In the genomic region with DNA sequence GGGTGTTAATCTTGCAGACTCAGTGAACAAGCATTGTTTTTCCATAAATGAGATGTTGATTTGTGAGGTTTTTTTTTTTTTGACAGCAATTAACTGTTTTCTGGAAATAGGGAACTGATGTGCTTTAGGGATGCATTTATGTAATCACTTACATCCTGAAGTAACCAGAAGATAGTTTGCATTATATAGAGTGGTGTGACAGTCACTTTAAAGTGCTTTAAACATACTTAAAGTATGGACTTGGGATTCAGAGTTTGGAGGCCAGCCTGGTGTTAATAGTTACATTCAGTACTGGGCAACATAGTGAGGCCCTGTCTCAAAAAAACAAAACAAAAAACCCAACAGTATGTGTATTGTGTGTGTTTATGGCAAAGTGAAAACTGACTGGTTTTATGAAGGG, we compare ENCODE assay signal across 9 mouse cellular contexts. TPM values are rescaled to one million over a fixed set of nuclear protein-coding genes. Genes with fewer than 3 reads are reported as not detected.
A peak's percentile ranks its signal among the peaks of the same experiment; 100 is the strongest.
DNase-seq lines count a peak whose midpoint lies in the region; ATAC-seq and TF ChIP-seq lines count a peak whose summit lies in the region.
"Had no signal": no experiment of that assay in that cellular context is flagged by ENCODE, and none has a peak within 500 bp of the region (broad histone marks: within the 10 kb centered on the region; RNA-seq: fewer than 3 reads in every experiment).

No protein-coding gene starts in this region.

- no peaks in the 10 kb centered on the region for H3K9me3 ChIP-seq in limb, embryonic 10.5 days (replicated peaks)
- H3K9me3 ChIP-seq in neural tube, embryonic 13.5 days = peaks cover 4% of the 10 kb centered on the region; the same call in 1 of the 2 replicates

- H3K79me2 ChIP-seq in liver, adult 2 months (ENCODE audit: control insufficient read depth, insufficient read depth, low read length) = peaks cover 8% of the 10 kb centered on the region

- peaks cover 32% of the 10 kb centered on the region for H3K36me3 ChIP-seq in liver, adult 2 months (ENCODE audit: control insufficient read depth, insufficient read depth, low read length)
- H3K36me3 ChIP-seq in limb, embryonic 10.5 days = peaks cover 47% of the 10 kb centered on the region
- peaks cover 36% of the 10 kb centered on the region for H3K36me3 ChIP-seq in neural tube, embryonic 13.5 days

- H3K27me3 ChIP-seq in liver, adult 2 months (ENCODE audit: control insufficient read depth, insufficient read depth, low read length) = no peaks in the 10 kb centered on the region
- H3K27me3 ChIP-seq in limb, embryonic 10.5 days (ENCODE audit: low read depth, poor library complexity, severe bottlenecking) = no peaks in the 10 kb centered on the region
- no peaks in the 10 kb centered on the region for H3K27me3 ChIP-seq in neural tube, embryonic 13.5 days

- no peak for TF ChIP-seq CTCF in liver, adult 2 months (IDR thresholded peaks at IDR 0.05; ENCODE audit: low read depth, low read length)
- TF ChIP-seq CTCF in embryonic fibroblast, embryonic 13.5 days (IDR thresholded peaks at IDR 0.05; ENCODE audit: borderline replicate concordance, insufficient read depth, low read length) = no peak

- no peak for ATAC-seq in neural tube, embryonic 13.5 days (ENCODE audit: low read depth)

- no peak overlapping the region for H3K27ac ChIP-seq in liver, adult 2 months (replicated peaks; ENCODE audit: insufficient read depth, low read depth, low read length)
- H3K27ac ChIP-seq in embryonic fibroblast, embryonic 13.5 days (ENCODE audit: insufficient read depth, low read length) = no peak overlapping the region
- H3K27ac ChIP-seq in limb, embryonic 10.5 days = no peak overlapping the region
- H3K27ac ChIP-seq in neural tube, embryonic 13.5 days (replicated peaks) = no peak overlapping the region

- TF ChIP-seq POLR2A in liver, adult 2 months (IDR thresholded peaks at IDR 0.05; ENCODE audit: extremely low read depth, insufficient read depth, low read length) = no peak
- no peak for TF ChIP-seq POLR2A in embryonic fibroblast, embryonic 13.5 days (IDR thresholded peaks at IDR 0.05; ENCODE audit: low read depth, low read length)

- DNase-seq in liver, adult 2 months (ENCODE audit: extremely low read depth, low read depth, low spot score) = no peak
- DNase-seq in liver = no peak
- DNase-seq in limb, embryonic 10.5 days (ENCODE audit: low spot score) = no peak
- no peak for DNase-seq in thymus, postnatal 10 days (ENCODE audit: low spot score in 2 of 2)
- DNase-seq in urinary bladder, adult 18-20 months (ENCODE audit: low spot score in 2 of 2) = no peak
- DNase-seq in spleen, postnatal 36 days (ENCODE audit: low spot score in 2 of 2) = no peak
- DNase-seq: thymus, postnatal 25 days had no signal

- H3K4me3 ChIP-seq in liver, adult 2 months (ENCODE audit: insufficient read depth, low read depth, low read length) = peak overlapping the region; percentile 80; the same call in 1 of the 2 replicates
- H3K4me3 ChIP-seq in embryonic fibroblast, embryonic 13.5 days (ENCODE audit: insufficient read depth, low read length) = peak overlapping the region; percentile 98
- H3K4me3 ChIP-seq in limb, embryonic 10.5 days = peak overlapping the region; percentile 95
- peak overlapping the region; percentile 74 for H3K4me3 ChIP-seq in neural tube, embryonic 13.5 days

- H3K4me2 ChIP-seq in neural tube, embryonic 13.5 days = peak overlapping the region; percentile 73

- H3K9ac ChIP-seq in liver, adult 2 months (ENCODE audit: low read depth, low read length) = no peak overlapping the region
- H3K9ac ChIP-seq in neural tube, embryonic 13.5 days = peak overlapping the region; percentile 88

- peaks cover 9% of the 10 kb centered on the region; the same call in 1 of the 2 replicates for H3K4me1 ChIP-seq in liver, adult 2 months (ENCODE audit: control insufficient read depth, insufficient read depth, low read length)
- peaks cover 5% of the 10 kb centered on the region for H3K4me1 ChIP-seq in embryonic fibroblast, embryonic 13.5 days (ENCODE audit: control insufficient read depth, insufficient read depth, low read length)
- peaks cover 13% of the 10 kb centered on the region for H3K4me1 ChIP-seq in limb, embryonic 10.5 days
- H3K4me1 ChIP-seq in neural tube, embryonic 13.5 days (replicated peaks) = peaks cover 20% of the 10 kb centered on the region

RNA-seq across cellular contexts. Expression of gene Pcbp2, which starts 1.4 kb away (rescaled TPM):
- total RNA-seq in liver, adult 2 months (2014; rRNA removed) = 112 and 189 TPM in 2 replicates
- 261 and 273 TPM in 2 replicates for polyA plus RNA-seq in liver, adult 2 months (2012; rRNA removed)
- 653 and 702 TPM in 2 replicates for polyA plus RNA-seq in embryonic fibroblast, embryonic 13.5 days (2011; ENCODE audit: insufficient read length, low read depth, missing spikeins)
- 230 and 235 TPM in 2 replicates for polyA plus RNA-seq in limb, embryonic 10.5 days (2016; fragmentation: Nextera tagmentation; extraction: Ambion mirVana)
- 137 and 142 TPM in 2 replicates for polyA plus RNA-seq in neural tube, embryonic 13.5 days (2015; fragmentation: Nextera tagmentation; extraction: Ambion mirVana)

RNA-seq across cellular contexts. Expression of gene Prr13, which starts 12.9 kb away (rescaled TPM):
- total RNA-seq in liver, adult 2 months (2014; rRNA removed) = 7.3 and 11.1 TPM in 2 replicates
- 93.4 and 98.3 TPM in 2 replicates for polyA plus RNA-seq in liver, adult 2 months (2012; rRNA removed)
- polyA plus RNA-seq in embryonic fibroblast, embryonic 13.5 days (2011; ENCODE audit: insufficient read length, low read depth, missing spikeins) = 127 and 155 TPM in 2 replicates
- polyA plus RNA-seq in limb, embryonic 10.5 days (2016; fragmentation: Nextera tagmentation; extraction: Ambion mirVana) = 57.6 and 60.5 TPM in 2 replicates
- 88.7 and 100.0 TPM in 2 replicates for polyA plus RNA-seq in neural tube, embryonic 13.5 days (2015; fragmentation: Nextera tagmentation; extraction: Ambion mirVana)

RNA-seq across cellular contexts. Expression of gene Amhr2, which starts 26.6 kb away (rescaled TPM):
- total RNA-seq in liver, adult 2 months (2014; rRNA removed) = 0.07 and 0.09 TPM in 2 replicates
- 0.40 and 0.49 TPM in 2 replicates for polyA plus RNA-seq in liver, adult 2 months (2012; rRNA removed)
- not detected in 2 replicates for polyA plus RNA-seq in embryonic fibroblast, embryonic 13.5 days (2011; ENCODE audit: insufficient read length, low read depth, missing spikeins)
- polyA plus RNA-seq in limb, embryonic 10.5 days (2016; fragmentation: Nextera tagmentation; extraction: Ambion mirVana) = 0.15 TPM in 1 of 2 replicates, not detected in the other
- 0.13 and 0.76 TPM in 2 replicates for polyA plus RNA-seq in neural tube, embryonic 13.5 days (2015; fragmentation: Nextera tagmentation; extraction: Ambion mirVana)

RNA-seq across cellular contexts. Expression of gene Gm10337, which starts 31.8 kb away (rescaled TPM):
- total RNA-seq in liver, adult 2 months (2014; rRNA removed) = not detected in 2 replicates
- not detected in 2 replicates for polyA plus RNA-seq in liver, adult 2 months (2012; rRNA removed)
- not detected in 2 replicates for polyA plus RNA-seq in embryonic fibroblast, embryonic 13.5 days (2011; ENCODE audit: insufficient read length, low read depth, missing spikeins)
- polyA plus RNA-seq in limb, embryonic 10.5 days (2016; fragmentation: Nextera tagmentation; extraction: Ambion mirVana) = 3.8 and 4.8 TPM in 2 replicates
- polyA plus RNA-seq in neural tube, embryonic 13.5 days (2015; fragmentation: Nextera tagmentation; extraction: Ambion mirVana) = 8.7 and 16.2 TPM in 2 replicates

RNA-seq across cellular contexts. Expression of gene Map3k12, which starts 45.1 kb away (rescaled TPM):
- total RNA-seq in liver, adult 2 months (2014; rRNA removed) = 0.34 and 0.46 TPM in 2 replicates
- 0.22 and 0.43 TPM in 2 replicates for polyA plus RNA-seq in liver, adult 2 months (2012; rRNA removed)
- polyA plus RNA-seq in embryonic fibroblast, embryonic 13.5 days (2011; ENCODE audit: insufficient read length, low read depth, missing spikeins) = 19.1 and 20.9 TPM in 2 replicates
- 23.8 and 27.7 TPM in 2 replicates for polyA plus RNA-seq in limb, embryonic 10.5 days (2016; fragmentation: Nextera tagmentation; extraction: Ambion mirVana)
- polyA plus RNA-seq in neural tube, embryonic 13.5 days (2015; fragmentation: Nextera tagmentation; extraction: Ambion mirVana) = 45.8 and 50.6 TPM in 2 replicates
